Mouse (Mus musculus) heart, adult 9 months (tissue): Measurements from ENCODE around the gene Olfr1101.

ENCODE experiments used
- DNase-seq, 2 experiments: peaks; one replicate each; pipeline ENCODE4 v3.0.0; 2022; ENCODE audit warnings: low spot score in 2 of 2

Olfr1101 gene

GRCm38 (mm10) chr2:86991121-86991520, at the start of gene Olfr1101:
Gene Olfr1101, minus strand, starts transcription at chr2:86991221.
- DNase-seq: no peak

GRCm38 (mm10) chr2:87036431-87036830, 45.4 kb upstream of the Olfr1101 start, which contains the start of gene Olfr1105:
Gene Olfr1105, minus strand, starts transcription at chr2:87036531.
- no peak for DNase-seq

GRCm38 (mm10) chr2:87026980-87027379, 36.0 kb upstream of the Olfr1101 start, which contains the start of gene Olfr1104:
Gene Olfr1104, minus strand, starts transcription at chr2:87027080.
- no peak for DNase-seq

DNA sequence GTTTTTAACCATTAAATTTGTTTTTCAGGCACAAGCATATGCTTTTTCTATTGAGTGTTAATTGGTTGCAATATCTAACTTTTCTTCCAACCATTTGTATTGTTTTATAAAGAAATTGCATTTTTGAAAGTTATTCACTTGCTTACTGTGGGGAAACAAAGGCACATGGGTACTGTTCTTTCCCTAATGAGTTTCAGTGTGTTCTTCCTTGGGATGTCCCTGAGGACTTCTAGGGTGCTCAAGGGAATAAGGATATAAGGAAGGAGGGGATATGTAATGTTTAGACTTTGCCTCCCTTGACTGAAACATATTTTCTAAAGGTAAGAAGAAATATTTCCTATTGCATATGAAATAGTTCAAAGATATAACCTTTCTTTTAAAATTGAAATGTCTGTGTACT, 7.1 kb upstream of the Olfr1101 start, which contains the start of gene Olfr1102:
Gene Olfr1102, plus strand, starts transcription at position 301 of the 400 bp plus-strand sequence.
- DNase-seq: no peak

- no peak for DNase-seq
These were observed 11.2 kb downstream of the Olfr1101 start, which contains the start of gene Olfr1100 for GRCm38 (mm10) chr2:86979854-86980253. Gene Olfr1100, minus strand, starts transcription at chr2:86979954.

- DNase-seq: no peak
These were observed 30.4 kb downstream of the Olfr1101 start, which contains the start of gene Olfr1099 for GRCm38 (mm10) chr2:86960593-86960992. Gene Olfr1099, minus strand, starts transcription at chr2:86960693.
